Mouse (Mus musculus) CH12.LX (cell line): ENCODE data around the gene Atxn7l1. TPM values are rescaled to one million over a fixed set of nuclear protein-coding genes. Genes with fewer than 3 reads are reported as not detected.

Experiments
- DNase-seq: peaks from one replicate; pipeline ENCODE4 v3.0.0-alpha.2; 2013; ENCODE audit errors: extremely low read depth
- H3K27ac ChIP-seq: 2 replicates; pipeline ENCODE4 v1.5.1; 2012; ENCODE audit warnings: low read depth, mild to moderate bottlenecking, control low read depth, moderate library complexity; ENCODE audit not compliant: insufficient read depth
- H3K27me3 ChIP-seq: replicated peaks from 2 replicates; pipeline ENCODE3; 2012; ENCODE audit warnings: inconsistent platforms
- H3K36me3 ChIP-seq, 2 experiments: replicated peaks in 1 of 2; 2 replicates each; pipeline versions ENCODE3 to v1.6.1; 2012; ENCODE audit warnings: inconsistent platforms in 1 of 2, low read length in 1 of 2, mild to moderate bottlenecking in 1 of 2, mixed read lengths in 1 of 2, moderate library complexity in 1 of 2; ENCODE audit not compliant: control insufficient read depth in 1 of 2, insufficient read depth in 1 of 2
- H3K4me1 ChIP-seq, 2 experiments: 2 replicates each; pipeline ENCODE4 v1.6.1; 2012; ENCODE audit warnings: inconsistent platforms in 1 of 2, moderate library complexity in 1 of 2; ENCODE audit not compliant: insufficient read depth in 2 of 2, control insufficient read depth in 1 of 2
- H3K4me2 ChIP-seq: 2 replicates; pipeline ENCODE4 v1.6.1; 2012; ENCODE audit warnings: low read depth, mild to moderate bottlenecking, control low read depth; ENCODE audit not compliant: poor library complexity, insufficient read depth, severe bottlenecking
- H3K4me3 ChIP-seq, 3 experiments: fragments of 150-350 bp in 1 of 3; sonication (generic) in 1 of 3; replicated peaks in 1 of 3; 2 replicates each; pipeline versions ENCODE3 to v1.5.1; 2011 to 2012; ENCODE audit warnings: low read depth in 2 of 3, low read length in 2 of 3, mild to moderate bottlenecking in 2 of 3, moderate library complexity in 2 of 3, control low read depth in 1 of 3, improper control_type of control experiment in 1 of 3, inconsistent platforms in 1 of 3, mixed read lengths in 1 of 3; ENCODE audit not compliant: poor library complexity in 1 of 3
- H3K79me2 ChIP-seq: replicated peaks from 2 replicates; pipeline ENCODE4 v1.6.1; 2012; ENCODE audit warnings: mild to moderate bottlenecking, moderate library complexity; ENCODE audit not compliant: control insufficient read depth, poor library complexity, insufficient read depth, severe bottlenecking; ENCODE audit errors: extremely low read depth
- H3K9ac ChIP-seq: 2 replicates; pipeline ENCODE4 v1.6.1; 2012; ENCODE audit warnings: low read depth, mild to moderate bottlenecking, control low read depth, moderate library complexity; ENCODE audit not compliant: insufficient read depth
- H3K9me3 ChIP-seq: replicated peaks from 2 replicates; pipeline ENCODE3; 2012; ENCODE audit warnings: low read length, inconsistent platforms, mixed read lengths
- BHLHE40 ChIP-seq: IDR thresholded peaks from 2 replicates; pipeline ENCODE4 v1.6.1; 2011; ENCODE audit warnings: mild to moderate bottlenecking, low read depth, low read length, improper control_type of control experiment
- CHD1 ChIP-seq: IDR thresholded peaks from 2 replicates; pipeline ENCODE4 v1.6.1; 2012; ENCODE audit warnings: low read depth, low read length, improper control_type of control experiment, inconsistent platforms
- CHD2 ChIP-seq: IDR thresholded peaks from 2 replicates; pipeline ENCODE4 v1.6.1; 2011; ENCODE audit warnings: low read length, improper control_type of control experiment
- CTCF ChIP-seq, 2 experiments: IDR thresholded peaks in 1 of 2; conservative IDR thresholded peaks in 1 of 2; 2 replicates each; pipeline ENCODE4 v1.5.1; 2011 to 2012; ENCODE audit warnings: low read depth in 2 of 2, low read length in 2 of 2, improper control_type of control experiment in 1 of 2, inconsistent platforms in 1 of 2, mild to moderate bottlenecking in 1 of 2, moderate library complexity in 1 of 2
- ELF1 ChIP-seq: IDR thresholded peaks from 2 replicates; pipeline ENCODE4 v1.6.1; 2014; ENCODE audit warnings: low read depth, mild to moderate bottlenecking, inconsistent platforms, low read length, improper control_type of control experiment
- EP300 ChIP-seq: IDR thresholded peaks from 2 replicates; pipeline ENCODE4 v1.6.1; 2011; ENCODE audit warnings: low read length, improper control_type of control experiment
- ETS1 ChIP-seq: conservative IDR thresholded peaks from 2 replicates; pipeline ENCODE4 v1.6.1; 2012; ENCODE audit warnings: low read depth, mild to moderate bottlenecking, inconsistent platforms, low read length, improper control_type of control experiment, moderate library complexity
- HCFC1 ChIP-seq: IDR thresholded peaks from 2 replicates; pipeline ENCODE4 v1.6.1; 2012; ENCODE audit warnings: low read depth, mild to moderate bottlenecking, inconsistent platforms, low read length, improper control_type of control experiment
- IRF4 ChIP-seq: IDR thresholded peaks from 2 replicates; pipeline ENCODE4 v1.6.1; 2014; ENCODE audit warnings: low read depth, mild to moderate bottlenecking, inconsistent platforms, low read length, improper control_type of control experiment
- JUN ChIP-seq: IDR thresholded peaks from 2 replicates; pipeline ENCODE4 v1.6.1; 2011; ENCODE audit warnings: low read depth, mild to moderate bottlenecking, low read length, improper control_type of control experiment, moderate library complexity; ENCODE audit not compliant: insufficient read depth
- JUND ChIP-seq: conservative IDR thresholded peaks from 2 replicates; pipeline ENCODE4 v1.6.1; 2011; ENCODE audit warnings: low read depth, low read length, improper control_type of control experiment
- KAT2A ChIP-seq: IDR thresholded peaks from 2 replicates; pipeline ENCODE4 v1.6.1; 2012; ENCODE audit warnings: low read length, improper control_type of control experiment, inconsistent platforms; ENCODE audit not compliant: insufficient replicate concordance
- MAFK ChIP-seq: IDR thresholded peaks from 2 replicates; pipeline ENCODE4 v1.6.1; 2011; ENCODE audit warnings: low read length, improper control_type of control experiment; ENCODE audit not compliant: insufficient replicate concordance
- MAX ChIP-seq: IDR thresholded peaks from 2 replicates; pipeline ENCODE4 v1.6.1; 2011; ENCODE audit warnings: low read length, improper control_type of control experiment
- MAZ ChIP-seq: IDR thresholded peaks from 2 replicates; pipeline ENCODE4 v1.6.1; 2012; ENCODE audit warnings: low read depth, mild to moderate bottlenecking, inconsistent platforms, low read length, improper control_type of control experiment, moderate library complexity
- MEF2A ChIP-seq: IDR thresholded peaks from 2 replicates; pipeline ENCODE4 v1.6.1; 2014; ENCODE audit warnings: low read depth, mild to moderate bottlenecking, inconsistent platforms, low read length, improper control_type of control experiment, borderline replicate concordance
- MXI1 ChIP-seq: IDR thresholded peaks from 2 replicates; pipeline ENCODE4 v1.6.1; 2011; ENCODE audit warnings: mild to moderate bottlenecking, low read depth, low read length, improper control_type of control experiment
- MYC ChIP-seq: IDR thresholded peaks from 2 replicates; pipeline ENCODE4 v1.6.1; 2011; ENCODE audit warnings: low read depth, mild to moderate bottlenecking, improper control_type of control experiment, low read length
- NELFE ChIP-seq: IDR thresholded peaks from 2 replicates; pipeline ENCODE4 v1.6.1; 2011; ENCODE audit warnings: low read depth, low read length, improper control_type of control experiment
- NRF1 ChIP-seq: IDR thresholded peaks from 2 replicates; pipeline ENCODE4 v1.6.1; 2014; ENCODE audit warnings: low read depth, mild to moderate bottlenecking, inconsistent platforms, low read length, improper control_type of control experiment, moderate library complexity
- PAX5 ChIP-seq: IDR thresholded peaks from 2 replicates; pipeline ENCODE4 v1.6.1; 2012; ENCODE audit warnings: low read length, inconsistent platforms, mixed read lengths
- POLR2A ChIP-seq: IDR thresholded peaks from 2 replicates; pipeline ENCODE4 v1.6.1; 2011; ENCODE audit warnings: low read depth, mild to moderate bottlenecking, improper control_type of control experiment, low read length
- POLR2AphosphoS2 ChIP-seq: IDR thresholded peaks from 2 replicates; pipeline ENCODE4 v1.6.1; 2011; ENCODE audit warnings: low read depth, low read length, improper control_type of control experiment
- RAD21 ChIP-seq: IDR thresholded peaks from 2 replicates; pipeline ENCODE4 v1.6.1; 2011; ENCODE audit warnings: low read depth, mild to moderate bottlenecking, low read length, improper control_type of control experiment, moderate library complexity
- SIN3A ChIP-seq: IDR thresholded peaks from 2 replicates; pipeline ENCODE4 v1.6.1; 2012; ENCODE audit warnings: low read length, improper control_type of control experiment, inconsistent platforms
- SMC3 ChIP-seq: IDR thresholded peaks from 2 replicates; pipeline ENCODE4 v1.6.1; 2011; ENCODE audit warnings: low read depth, low read length, improper control_type of control experiment
- TBP ChIP-seq: conservative IDR thresholded peaks from 2 replicates; pipeline ENCODE4 v1.6.1; 2011; ENCODE audit warnings: low read depth, low read length, improper control_type of control experiment
- UBTF ChIP-seq: IDR thresholded peaks from 2 replicates; pipeline ENCODE4 v1.6.1; 2012; ENCODE audit warnings: low read depth, mild to moderate bottlenecking, inconsistent platforms, low read length, improper control_type of control experiment, moderate library complexity
- USF1 ChIP-seq: IDR thresholded peaks from 2 replicates; pipeline ENCODE4 v1.6.1; 2014; ENCODE audit warnings: low read depth, mild to moderate bottlenecking, inconsistent platforms, low read length, improper control_type of control experiment
- USF2 ChIP-seq: conservative IDR thresholded peaks from 2 replicates; pipeline ENCODE4 v1.6.1; 2011; ENCODE audit warnings: low read depth, low read length, improper control_type of control experiment
- ZKSCAN1 ChIP-seq: IDR thresholded peaks from 2 replicates; pipeline ENCODE4 v1.6.1; 2012; ENCODE audit warnings: low read depth, inconsistent platforms, low read length, improper control_type of control experiment, borderline replicate concordance
- ZMIZ1 ChIP-seq: IDR thresholded peaks from 2 replicates; pipeline ENCODE4 v1.6.1; 2012; ENCODE audit warnings: low read depth, mild to moderate bottlenecking, inconsistent platforms, low read length, improper control_type of control experiment
- dilution Hi-C: fragments of 300-500 bp; cut with MboI; formaldehyde crosslinking; loops from 2 replicates; pipeline ENCODE4 v1.14.3; 2020; ENCODE audit warnings: low sequenced_read_pairs; ENCODE audit not compliant: extremely low pct_unique_long_range_greater_than_20kb, extremely low pct_ligation_motif_present
- in situ Hi-C: fragments of 300-500 bp; cut with MboI; formaldehyde crosslinking; loops from 3 replicates; pipeline ENCODE4 v1.14.3; 2019; ENCODE audit warnings: low sequenced_read_pairs, low pct_ligation_motif_present, low pct_unique_long_range_greater_than_20kb, mixed read lengths
- polyA plus RNA-seq: library from polyadenylated mRNA; unstranded; fragments of >175 nt; gene quantifications from 2 replicates; pipeline ENCODE4 v1.2.1, GENCODE M21; 2012; ENCODE audit warnings: low read depth; ENCODE audit not compliant: insufficient read length
- total RNA-seq, 2 experiments: library from RNA; depleted of rRNA; stranded (reverse); fragments of 300-350 nt in 1 of 2; fragments of >200 nt in 1 of 2; gene quantifications; 2 replicates each; pipeline ENCODE4 v1.2.3; 2012 to 2014

The Atxn7l1 gene
- total and polyA plus RNA-seq, 3 experiments, result 8.6 to 55.7 (median 9.0) TPM

- TF ChIP-seq MYC, result peak; percentile 77
- peak; percentile 80 for TF ChIP-seq CHD1
- no peak for TF ChIP-seq UBTF
- TF ChIP-seq MAFK, result no peak
- 0 out of 2 replicates have a peak, but pooled peaks have one; percentile 45 for TF ChIP-seq CHD2
- TF ChIP-seq JUND, result no peak
- TF ChIP-seq ZMIZ1, result no peak
- peak; percentile 17; the same call in 1 of the 2 replicates for TF ChIP-seq IRF4
These were observed 27.3 kb downstream of the Atxn7l1 start (continued) for GRCm38 (mm10) chr12:33174675-33175357.

- Histone ChIP-seq H3K4me2 (peak overlapping the region; percentile 89), H3K36me3 (peaks cover 4 to 42% of the 10 kb centered on the region in 2 experiments), H3K79me2 (peaks cover 59% of the 10 kb centered on the region), H3K27me3 (no peaks in the 10 kb centered on the region), H3K9ac (peak overlapping the region; percentile 68), H3K4me1 (peaks cover 47 to 88% of the 10 kb centered on the region in 2 experiments), H3K4me3 (peak overlapping the region; percentile 29 to 37 (median 32)), H3K9me3 (no peaks in the 10 kb centered on the region), H3K27ac (peak overlapping the region; percentile 96)
- peak; percentile 94 for DNase-seq
- dilution Hi-C loops, result no loop called here
- in situ Hi-C loops, result no loop called here
- TF ChIP-seq RAD21, result no peak; the same call in 1 of the 2 replicates
- peak; percentile 64; the same call in 1 of the 2 replicates for TF ChIP-seq NRF1
- TF ChIP-seq IRF4, result peak; percentile 84
- peak; percentile 70; the same call in 1 of the 2 replicates for TF ChIP-seq TBP
- no peak for TF ChIP-seq USF1
- TF ChIP-seq NELFE, result peak; percentile 64; the same call in 1 of the 2 replicates
- TF ChIP-seq KAT2A, result 0 out of 2 replicates have a peak, but pooled peaks have one; percentile 34
- TF ChIP-seq SIN3A, result peak; percentile 77; the same call in 1 of the 2 replicates
- no peak for TF ChIP-seq POLR2AphosphoS2
- peak; percentile 84 for TF ChIP-seq ETS1
- peak; percentile 80 for TF ChIP-seq ZMIZ1
- TF ChIP-seq ZKSCAN1, result peak; percentile 24; the same call in 1 of the 2 replicates
- TF ChIP-seq MAFK, result peak; percentile 75; the same call in 1 of the 2 replicates
- peak; percentile 87; the same call in 1 of the 2 replicates for TF ChIP-seq CHD1
- peak; percentile 85; the same call in 1 of the 2 replicates for TF ChIP-seq MAZ
- TF ChIP-seq UBTF, result no peak
- peak; percentile 85 for TF ChIP-seq MEF2A
- peak; percentile 35; the same call in 1 of the 2 replicates for TF ChIP-seq MYC
- no peak for TF ChIP-seq CTCF (conservative IDR thresholded peaks at IDR 0.05 in 1 of 2, IDR thresholded peaks at IDR 0.05 in 1 of 2; ENCODE audit: low read depth in 2 of 2, low read length in 2 of 2)
- TF ChIP-seq MXI1, result peak; percentile 77
- peak; percentile 47 for TF ChIP-seq JUND
- TF ChIP-seq HCFC1, result peak; percentile 0; the same call in 1 of the 2 replicates
- TF ChIP-seq USF2, result no peak
- TF ChIP-seq EP300, result peak; percentile 92
- TF ChIP-seq SMC3, result peak; percentile 39
- peak; percentile 60 for TF ChIP-seq POLR2A
- peak; percentile 86 for TF ChIP-seq BHLHE40
- TF ChIP-seq PAX5, result no peak
- TF ChIP-seq JUN, result peak; percentile 28; the same call in 1 of the 2 replicates
- peak; percentile 84 for TF ChIP-seq ELF1
- TF ChIP-seq MAX, result peak; percentile 78
These were observed 28.4 kb downstream of the Atxn7l1 start for GRCm38 (mm10) chr12:33175621-33176554.
